Mouse (Mus musculus) thymus, adult 2 months (tissue): ENCODE data around the gene Siah2.

Experiments used
- CTCF ChIP-seq: fragments of 200-500 bp; IDR thresholded peaks from 2 replicates; pipeline ENCODE4 v1.5.1; 2012; ENCODE audit warnings: mild to moderate bottlenecking, control low read depth, low read length, moderate library complexity, borderline replicate concordance; ENCODE audit not compliant: control insufficient read depth, poor library complexity, insufficient read depth; ENCODE audit errors: extremely low read depth
- POLR2A ChIP-seq: fragments of 200-500 bp; IDR thresholded peaks from 2 replicates; pipeline ENCODE4 v1.6.1; 2012; ENCODE audit warnings: mild to moderate bottlenecking, low read length, control low read depth, moderate library complexity; ENCODE audit not compliant: control insufficient read depth, poor library complexity, insufficient read depth; ENCODE audit errors: extremely low read depth

- TF ChIP-seq POLR2A, result no peak
- no peak for TF ChIP-seq CTCF
These were observed 34.8 kb upstream of the Siah2 start for GRCm38 (mm10) chr3:58727012-58727411.
